Mouse (Mus musculus) thymus, adult 2 months (tissue): ENCODE measurements around the gene Cngb1.

ENCODE experiments used
- CTCF ChIP-seq: fragments of 200-500 bp; IDR thresholded peaks from 2 replicates; pipeline ENCODE4 v1.5.1; 2012; ENCODE audit warnings: mild to moderate bottlenecking, control low read depth, low read length, moderate library complexity, borderline replicate concordance; ENCODE audit not compliant: control insufficient read depth, poor library complexity, insufficient read depth; ENCODE audit errors: extremely low read depth
- POLR2A ChIP-seq: fragments of 200-500 bp; IDR thresholded peaks from 2 replicates; pipeline ENCODE4 v1.6.1; 2012; ENCODE audit warnings: mild to moderate bottlenecking, low read length, control low read depth, moderate library complexity; ENCODE audit not compliant: control insufficient read depth, poor library complexity, insufficient read depth; ENCODE audit errors: extremely low read depth

GRCm38 (mm10) chr8:95252056-95252455 is 54.3 kb downstream of the Cngb1 start:
- TF ChIP-seq CTCF: no peak
- TF ChIP-seq POLR2A: no peak
